Mouse (Mus musculus): ENCODE results near the gene BC035947. TPM values are rescaled to one million over a fixed set of nuclear protein-coding genes. Genes with fewer than 3 reads are reported as not detected.
A peak's percentile ranks its signal among the peaks of the same experiment; 100 is the strongest.

Gene BC035947
- polyA plus RNA-seq, 1 experiment from 2014 or later, result not detected

- H3K9me3 ChIP-seq (ENCODE audit: low read length), result no peaks in the 10 kb centered on the region
- 49% methylated on average over 5 of the region's 5 CpGs for WGBS (ENCODE audit: insufficient replicate concordance)
- TF ChIP-seq CTCF (IDR thresholded peaks at IDR 0.05; ENCODE audit: low read depth) (no peak), EP300 (IDR thresholded peaks at IDR 0.05; ENCODE audit: low read depth) (no peak)
- ATAC-seq (peak; percentile 54), DNase-seq (no peak)
- H3K27ac ChIP-seq (ENCODE audit: low read depth), result peak overlapping the region; percentile 69
- H3K9ac ChIP-seq (replicated peaks), result no peak overlapping the region
- H3K4me2 ChIP-seq (ENCODE audit: low read depth, low read length), result no peak overlapping the region; the same call in 1 of the 2 replicates
- no peaks in the 10 kb centered on the region for H3K27me3 ChIP-seq (ENCODE audit: insufficient read depth, low read length)
- no peaks in the 10 kb centered on the region for H3K36me3 ChIP-seq (replicated peaks; ENCODE audit: insufficient read depth, low read length)
- H3K4me3 ChIP-seq (ENCODE audit: low read depth, low read length), result no peak overlapping the region
- no peaks in the 10 kb centered on the region for H3K4me1 ChIP-seq (ENCODE audit: insufficient read depth)
These were observed 26.4 kb upstream of the BC035947 start for GRCm38 (mm10) chr1:78538396-78538795.

- TF ChIP-seq CTCF (IDR thresholded peaks at IDR 0.05; ENCODE audit: low read depth) (no peak), EP300 (IDR thresholded peaks at IDR 0.05; ENCODE audit: low read depth) (no peak)
These were observed 25.6 kb upstream of the BC035947 start for GRCm38 (mm10) chr1:78537494-78538010.

GRCm38 (mm10) chr1:78536310-78537164 lies 24.6 kb upstream of the BC035947 start:
- Histone ChIP-seq H3K9me3 (ENCODE audit: low read length) (no peaks in the 10 kb centered on the region), H3K27ac (ENCODE audit: low read depth) (no peak overlapping the region), H3K9ac (replicated peaks) (no peak overlapping the region), H3K4me1 (ENCODE audit: insufficient read depth) (no peaks in the 10 kb centered on the region), H3K36me3 (replicated peaks; ENCODE audit: insufficient read depth, low read length) (no peaks in the 10 kb centered on the region), H3K27me3 (ENCODE audit: insufficient read depth, low read length) (no peaks in the 10 kb centered on the region), H3K4me3 (ENCODE audit: low read depth, low read length) (peak overlapping the region; percentile 9; the same call in 1 of the 2 replicates), H3K4me2 (ENCODE audit: low read depth, low read length) (peak overlapping the region; percentile 64)
- DNase-seq (peak; percentile 79), ATAC-seq (0 out of 2 replicates have a peak, but pooled peaks have one; percentile 28)
- TF ChIP-seq CTCF (IDR thresholded peaks at IDR 0.05; ENCODE audit: low read depth) (peak; percentile 79), EP300 (IDR thresholded peaks at IDR 0.05; ENCODE audit: low read depth) (no peak)
- WGBS (ENCODE audit: insufficient replicate concordance), result 31% methylated on average over 19 of the region's 19 CpGs

More at GRCm38 (mm10) chr1:78537494-78538010, 25.6 kb upstream of the BC035947 start:
- ATAC-seq, result peak; percentile 88
- peak; percentile 59 for DNase-seq
- Histone ChIP-seq H3K27ac (ENCODE audit: low read depth) (peak overlapping the region; percentile 69), H3K4me2 (ENCODE audit: low read depth, low read length) (peak overlapping the region; percentile 64), H3K9me3 (ENCODE audit: low read length) (no peaks in the 10 kb centered on the region), H3K27me3 (ENCODE audit: insufficient read depth, low read length) (no peaks in the 10 kb centered on the region), H3K9ac (replicated peaks) (no peak overlapping the region; the same call in 1 of the 2 replicates), H3K4me1 (ENCODE audit: insufficient read depth) (no peaks in the 10 kb centered on the region), H3K36me3 (replicated peaks; ENCODE audit: insufficient read depth, low read length) (no peaks in the 10 kb centered on the region), H3K4me3 (ENCODE audit: low read depth, low read length) (peak overlapping the region; percentile 9)
- WGBS (ENCODE audit: insufficient replicate concordance), result 14% methylated on average over 16 of the region's 16 CpGs

- Histone ChIP-seq H3K9me3 (ENCODE audit: low read length) (no peaks in the 10 kb centered on the region), H3K9ac (replicated peaks) (no peak overlapping the region), H3K4me3 (ENCODE audit: low read depth, low read length) (no peak overlapping the region), H3K4me1 (ENCODE audit: insufficient read depth) (no peaks in the 10 kb centered on the region), H3K27ac (ENCODE audit: low read depth) (no peak overlapping the region), H3K4me2 (ENCODE audit: low read depth, low read length) (no peak overlapping the region), H3K27me3 (ENCODE audit: insufficient read depth, low read length) (no peaks in the 10 kb centered on the region), H3K36me3 (replicated peaks; ENCODE audit: insufficient read depth, low read length) (no peaks in the 10 kb centered on the region)
- 71% methylated on average over 9 of the region's 9 CpGs for WGBS (ENCODE audit: insufficient replicate concordance)
- no peak for DNase-seq
- ATAC-seq, result no peak
- no peak for TF ChIP-seq CTCF (IDR thresholded peaks at IDR 0.05; ENCODE audit: low read depth)
- TF ChIP-seq EP300 (IDR thresholded peaks at IDR 0.05; ENCODE audit: low read depth), result no peak
These were observed 22.6 kb upstream of the BC035947 start for GRCm38 (mm10) chr1:78534428-78535150.

- no peak overlapping the region for H3K27ac ChIP-seq (ENCODE audit: low read depth)
- H3K9me3 ChIP-seq (ENCODE audit: low read length), result no peaks in the 10 kb centered on the region
- ATAC-seq, result no peak
- TF ChIP-seq EP300 (IDR thresholded peaks at IDR 0.05; ENCODE audit: low read depth) (no peak), CTCF (IDR thresholded peaks at IDR 0.05; ENCODE audit: low read depth) (no peak)
- no peak overlapping the region for H3K9ac ChIP-seq (replicated peaks)
- no peak overlapping the region for H3K4me2 ChIP-seq (ENCODE audit: low read depth, low read length)
- no peak for DNase-seq
- WGBS (ENCODE audit: insufficient replicate concordance), result 80% methylated on average over 15 of the region's 15 CpGs
- H3K4me1 ChIP-seq (ENCODE audit: insufficient read depth), result no peaks in the 10 kb centered on the region
- no peaks in the 10 kb centered on the region for H3K36me3 ChIP-seq (replicated peaks; ENCODE audit: insufficient read depth, low read length)
- H3K4me3 ChIP-seq (ENCODE audit: low read depth, low read length), result no peak overlapping the region
- H3K27me3 ChIP-seq (ENCODE audit: insufficient read depth, low read length), result no peaks in the 10 kb centered on the region
These were observed 20.3 kb upstream of the BC035947 start for GRCm38 (mm10) chr1:78532184-78532800.
